Mouse (Mus musculus) heart, postnatal 10 days (tissue): ENCODE data around the gene Arhgap10. TPM values are rescaled to one million over a fixed set of nuclear protein-coding genes. Genes with fewer than 3 reads are reported as not detected.
A peak's percentile ranks its signal among the peaks of the same experiment; 100 is the strongest.
"Not testable (repeated sequence)": the region's sequence is repeated elsewhere in the genome, so short reads cannot be mapped to it uniquely, and the experiment has no call there.

ENCODE experiments used
- DNase-seq, 2 experiments: peaks; one replicate each; pipeline ENCODE4 v3.0.0; 2021
- intact Hi-C: fragments of 180-260 bp; cut with DNase I; formaldehyde crosslinking; loops from one replicate; pipeline ENCODE4 v1.15.1; 2025
- total RNA-seq, 2 experiments: library from RNA; stranded (reverse); gene quantifications; 2 replicates each; pipeline ENCODE4 v1.2.3; 2021

The Arhgap10 gene
- total RNA-seq, 2 experiments from 2014 or later: 54.5 to 54.6 TPM

- no peak for DNase-seq
- intact Hi-C loops: no loop called here
Measured at GRCm38 (mm10) chr8:77365990-77366389, 151.8 kb downstream of the Arhgap10 start.

- intact Hi-C loops: no loop called here
- peak; percentile 33 to 36 for DNase-seq
Measured at GRCm38 (mm10) chr8:77364472-77364871, 153.3 kb downstream of the Arhgap10 start.

GRCm38 (mm10) chr8:77360853-77361252 is 156.9 kb downstream of the Arhgap10 start:
- intact Hi-C loops: no loop called here
- no peak for DNase-seq

GRCm38 (mm10) chr8:77360423-77360822 is 157.3 kb downstream of the Arhgap10 start:
- intact Hi-C loops: no loop called here
- DNase-seq: no peak

- intact Hi-C loops: no loop called here
- DNase-seq: no peak
Measured at GRCm38 (mm10) chr8:77357126-77357525, 160.6 kb downstream of the Arhgap10 start.

GRCm38 (mm10) chr8:77355344-77355743 is 162.4 kb downstream of the Arhgap10 start:
- intact Hi-C loops: no loop called here
- no peak for DNase-seq

- DNase-seq: no peak
- intact Hi-C loops: no loop called here
Measured at GRCm38 (mm10) chr8:77354189-77354588, 163.6 kb downstream of the Arhgap10 start.

- no peak for DNase-seq
- intact Hi-C loops: no loop called here
Measured at GRCm38 (mm10) chr8:77351177-77351860, 166.4 kb downstream of the Arhgap10 start.

GRCm38 (mm10) chr8:77350121-77350777 is 167.5 kb downstream of the Arhgap10 start:
- no peak for DNase-seq
- intact Hi-C loops: no loop called here

- intact Hi-C loops: loop anchor here (10.0 kb wide), 1 partner anchor 189 kb away; no protein-coding TSS in a partner anchor
- DNase-seq: peak in 1 of 2 experiments; percentile 17
Measured at GRCm38 (mm10) chr8:77343916-77344315, 173.8 kb downstream of the Arhgap10 start.

GRCm38 (mm10) chr8:77343335-77343734 is 174.4 kb downstream of the Arhgap10 start:
- no peak for DNase-seq
- intact Hi-C loops: loop anchor here (10.0 kb wide), 1 partner anchor 189 kb away; no protein-coding TSS in a partner anchor

- peak in 1 of 2 experiments; percentile 19 for DNase-seq
- intact Hi-C loops: loop anchor here (10.0 kb wide), 1 partner anchor 187 kb away; no protein-coding TSS in a partner anchor
Measured at GRCm38 (mm10) chr8:77342144-77342543, 175.6 kb downstream of the Arhgap10 start.

GRCm38 (mm10) chr8:77341329-77341728 is 176.4 kb downstream of the Arhgap10 start:
- intact Hi-C loops: loop anchor here (10.0 kb wide), 1 partner anchor 187 kb away; no protein-coding TSS in a partner anchor

GRCm38 (mm10) chr8:77340046-77340747 is 177.6 kb downstream of the Arhgap10 start:
- intact Hi-C loops: loop anchor here (10.0 kb wide), 1 partner anchor 185 kb away; no protein-coding TSS in a partner anchor
- no peak for DNase-seq

More at GRCm38 (mm10) chr8:77341329-77341728, 176.4 kb downstream of the Arhgap10 start:
- DNase-seq: no peak

GRCm38 (mm10) chr8:77337272-77337671 is 180.5 kb downstream of the Arhgap10 start:
- no peak for DNase-seq
- intact Hi-C loops: no loop called here

GRCm38 (mm10) chr8:77331180-77331579 is 186.6 kb downstream of the Arhgap10 start:
- DNase-seq: no peak
- intact Hi-C loops: no loop called here

GRCm38 (mm10) chr8:77330304-77330703 is 187.4 kb downstream of the Arhgap10 start:
- DNase-seq: no peak
- intact Hi-C loops: no loop called here

- DNase-seq: no peak
- intact Hi-C loops: no loop called here
Measured at GRCm38 (mm10) chr8:77329783-77330182, 188.0 kb downstream of the Arhgap10 start.

- no peak for DNase-seq
- intact Hi-C loops: no loop called here
Measured at GRCm38 (mm10) chr8:77328473-77328872, 189.3 kb downstream of the Arhgap10 start.

GRCm38 (mm10) chr8:77327326-77327725 is 190.4 kb downstream of the Arhgap10 start:
- no peak for DNase-seq
- intact Hi-C loops: no loop called here

- DNase-seq, intact Hi-C loops: not testable (repeated sequence)
Measured at GRCm38 (mm10) chr8:77322727-77323126, 195.0 kb downstream of the Arhgap10 start.
